Mouse (Mus musculus): Measurements from ENCODE around the gene Setd3. TPM values are rescaled to one million over a fixed set of nuclear protein-coding genes. Genes with fewer than 3 reads are reported as not detected.

Gene Setd3
- polyA plus RNA-seq, 1 experiment from 2014 or later = 74.3 TPM

- DNase-seq (ENCODE audit: low spot score) = no peak
Observed at GRCm38 (mm10) chr12:108098201-108098980, 80.7 kb downstream of the Setd3 start.

GRCm38 (mm10) chr12:108097643-108098042 is 81.5 kb downstream of the Setd3 start:
- no peak overlapping the region for H3K9ac ChIP-seq (ENCODE audit: low read depth, low read length)
- 92% methylated on average over 8 of the region's 8 CpGs for WGBS
- H3K4me3 ChIP-seq (ENCODE audit: low read depth, low read length) = no peak overlapping the region
- no peak for DNase-seq (ENCODE audit: low spot score)
- H3K4me1 ChIP-seq (ENCODE audit: control insufficient read depth, insufficient read depth, low read length) = no peaks in the 10 kb centered on the region
- H3K27me3 ChIP-seq (replicated peaks; ENCODE audit: control insufficient read depth, insufficient read depth, low read length) = no peaks in the 10 kb centered on the region
- no peak for ATAC-seq (ENCODE audit: low read depth)
- no peaks in the 10 kb centered on the region for H3K36me3 ChIP-seq (ENCODE audit: control insufficient read depth, insufficient read depth, low read length)
- H3K27ac ChIP-seq (replicated peaks; ENCODE audit: low read depth, low read length) = no peak overlapping the region
- H3K4me2 ChIP-seq (ENCODE audit: low read depth, low read length) = no peak overlapping the region
- no peaks in the 10 kb centered on the region for H3K9me3 ChIP-seq (ENCODE audit: control insufficient read depth, low read length)

More at GRCm38 (mm10) chr12:108098201-108098980, 80.7 kb downstream of the Setd3 start:
- Histone ChIP-seq H3K9me3 (ENCODE audit: control insufficient read depth, low read length) (no peaks in the 10 kb centered on the region), H3K27me3 (replicated peaks; ENCODE audit: control insufficient read depth, insufficient read depth, low read length) (no peaks in the 10 kb centered on the region), H3K9ac (ENCODE audit: low read depth, low read length) (no peak overlapping the region), H3K4me1 (ENCODE audit: control insufficient read depth, insufficient read depth, low read length) (no peaks in the 10 kb centered on the region), H3K4me2 (ENCODE audit: low read depth, low read length) (no peak overlapping the region), H3K36me3 (ENCODE audit: control insufficient read depth, insufficient read depth, low read length) (no peaks in the 10 kb centered on the region), H3K27ac (replicated peaks; ENCODE audit: low read depth, low read length) (no peak overlapping the region), H3K4me3 (ENCODE audit: low read depth, low read length) (no peak overlapping the region)
- ATAC-seq (ENCODE audit: low read depth) = 0 out of 2 replicates have a peak, but pooled peaks have one; percentile 33
- 37% methylated on average over 18 of the region's 18 CpGs for WGBS

GRCm38 (mm10) chr12:108088253-108088652 is 90.9 kb downstream of the Setd3 start:
- Histone ChIP-seq H3K4me3 (ENCODE audit: low read depth, low read length) (no peak overlapping the region), H3K9me3 (ENCODE audit: control insufficient read depth, low read length) (no peaks in the 10 kb centered on the region), H3K27ac (replicated peaks; ENCODE audit: low read depth, low read length) (no peak overlapping the region), H3K4me1 (ENCODE audit: control insufficient read depth, insufficient read depth, low read length) (no peaks in the 10 kb centered on the region), H3K9ac (ENCODE audit: low read depth, low read length) (no peak overlapping the region), H3K4me2 (ENCODE audit: low read depth, low read length) (no peak overlapping the region), H3K27me3 (replicated peaks; ENCODE audit: control insufficient read depth, insufficient read depth, low read length) (no peaks in the 10 kb centered on the region), H3K36me3 (ENCODE audit: control insufficient read depth, insufficient read depth, low read length) (no peaks in the 10 kb centered on the region)
- WGBS = 70% methylated on average over 9 of the region's 9 CpGs
- DNase-seq (ENCODE audit: low spot score) (no peak), ATAC-seq (ENCODE audit: low read depth) (no peak)

GRCm38 (mm10) chr12:108087489-108087888 is 91.6 kb downstream of the Setd3 start:
- Histone ChIP-seq H3K4me3 (ENCODE audit: low read depth, low read length) (no peak overlapping the region), H3K36me3 (ENCODE audit: control insufficient read depth, insufficient read depth, low read length) (no peaks in the 10 kb centered on the region), H3K9ac (ENCODE audit: low read depth, low read length) (no peak overlapping the region), H3K4me1 (ENCODE audit: control insufficient read depth, insufficient read depth, low read length) (no peaks in the 10 kb centered on the region), H3K9me3 (ENCODE audit: control insufficient read depth, low read length) (no peaks in the 10 kb centered on the region), H3K27ac (replicated peaks; ENCODE audit: low read depth, low read length) (no peak overlapping the region), H3K27me3 (replicated peaks; ENCODE audit: control insufficient read depth, insufficient read depth, low read length) (no peaks in the 10 kb centered on the region), H3K4me2 (ENCODE audit: low read depth, low read length) (no peak overlapping the region)
- ATAC-seq (ENCODE audit: low read depth) (no peak), DNase-seq (ENCODE audit: low spot score) (no peak)
- 76% methylated on average over 2 of the region's 2 CpGs for WGBS

- no peak overlapping the region for H3K9ac ChIP-seq (ENCODE audit: low read depth, low read length)
- 52% methylated on average over 10 of the region's 10 CpGs for WGBS
- H3K9me3 ChIP-seq (ENCODE audit: control insufficient read depth, low read length) = no peaks in the 10 kb centered on the region
- no peaks in the 10 kb centered on the region for H3K27me3 ChIP-seq (replicated peaks; ENCODE audit: control insufficient read depth, insufficient read depth, low read length)
- H3K4me1 ChIP-seq (ENCODE audit: control insufficient read depth, insufficient read depth, low read length) = no peaks in the 10 kb centered on the region
- H3K27ac ChIP-seq (replicated peaks; ENCODE audit: low read depth, low read length) = no peak overlapping the region
- DNase-seq (ENCODE audit: low spot score) (no peak), ATAC-seq (ENCODE audit: low read depth) (no peak)
- H3K4me3 ChIP-seq (ENCODE audit: low read depth, low read length) = no peak overlapping the region
- H3K36me3 ChIP-seq (ENCODE audit: control insufficient read depth, insufficient read depth, low read length) = no peaks in the 10 kb centered on the region
- no peak overlapping the region for H3K4me2 ChIP-seq (ENCODE audit: low read depth, low read length)
Observed at GRCm38 (mm10) chr12:108078122-108078752, 100.9 kb downstream of the Setd3 start.

GRCm38 (mm10) chr12:108072907-108073306 is 106.2 kb downstream of the Setd3 start:
- ATAC-seq (ENCODE audit: low read depth) (no peak), DNase-seq (ENCODE audit: low spot score) (no peak)
- Histone ChIP-seq H3K9ac (ENCODE audit: low read depth, low read length) (no peak overlapping the region), H3K4me1 (ENCODE audit: control insufficient read depth, insufficient read depth, low read length) (peaks cover 11% of the 10 kb centered on the region), H3K27me3 (replicated peaks; ENCODE audit: control insufficient read depth, insufficient read depth, low read length) (no peaks in the 10 kb centered on the region), H3K4me2 (ENCODE audit: low read depth, low read length) (no peak overlapping the region), H3K4me3 (ENCODE audit: low read depth, low read length) (no peak overlapping the region), H3K9me3 (ENCODE audit: control insufficient read depth, low read length) (no peaks in the 10 kb centered on the region), H3K27ac (replicated peaks; ENCODE audit: low read depth, low read length) (no peak overlapping the region), H3K36me3 (ENCODE audit: control insufficient read depth, insufficient read depth, low read length) (no peaks in the 10 kb centered on the region)
- 65% methylated on average over 5 of the region's 5 CpGs for WGBS

GRCm38 (mm10) chr12:108070685-108071662 is 108.1 kb downstream of the Setd3 start:
- Histone ChIP-seq H3K9ac (ENCODE audit: low read depth, low read length) (no peak overlapping the region), H3K9me3 (ENCODE audit: control insufficient read depth, low read length) (no peaks in the 10 kb centered on the region), H3K36me3 (ENCODE audit: control insufficient read depth, insufficient read depth, low read length) (no peaks in the 10 kb centered on the region), H3K4me3 (ENCODE audit: low read depth, low read length) (no peak overlapping the region), H3K27me3 (replicated peaks; ENCODE audit: control insufficient read depth, insufficient read depth, low read length) (no peaks in the 10 kb centered on the region), H3K27ac (replicated peaks; ENCODE audit: low read depth, low read length) (no peak overlapping the region), H3K4me1 (ENCODE audit: control insufficient read depth, insufficient read depth, low read length) (peaks cover 11% of the 10 kb centered on the region), H3K4me2 (ENCODE audit: low read depth, low read length) (no peak overlapping the region)
- ATAC-seq (ENCODE audit: low read depth) (no peak), DNase-seq (ENCODE audit: low spot score) (peak; percentile 46)
- 34% methylated on average over 20 of the region's 21 CpGs for WGBS

GRCm38 (mm10) chr12:108069504-108069903 is 109.6 kb downstream of the Setd3 start:
- WGBS = 26% methylated on average over 6 of the region's 6 CpGs
- Histone ChIP-seq H3K27ac (replicated peaks; ENCODE audit: low read depth, low read length) (no peak overlapping the region), H3K36me3 (ENCODE audit: control insufficient read depth, insufficient read depth, low read length) (no peaks in the 10 kb centered on the region), H3K4me3 (ENCODE audit: low read depth, low read length) (no peak overlapping the region), H3K4me1 (ENCODE audit: control insufficient read depth, insufficient read depth, low read length) (peaks cover 14% of the 10 kb centered on the region), H3K9me3 (ENCODE audit: control insufficient read depth, low read length) (no peaks in the 10 kb centered on the region), H3K9ac (ENCODE audit: low read depth, low read length) (no peak overlapping the region), H3K4me2 (ENCODE audit: low read depth, low read length) (no peak overlapping the region), H3K27me3 (replicated peaks; ENCODE audit: control insufficient read depth, insufficient read depth, low read length) (no peaks in the 10 kb centered on the region)
- ATAC-seq (ENCODE audit: low read depth) (peak; percentile 41; the same call in 1 of the 2 replicates), DNase-seq (ENCODE audit: low spot score) (no peak)
